Mouse (Mus musculus): ENCODE measurements around the gene Wipi2. TPM values are rescaled to one million over a fixed set of nuclear protein-coding genes. Genes with fewer than 3 reads are reported as not detected.

Wipi2 gene
- polyA plus RNA-seq, 1 experiment from 2014 or later, result 51.6 TPM

GRCm38 (mm10) chr5:142608989-142609325, 18.5 kb upstream of the Wipi2 start:
- no peaks in the 10 kb centered on the region for H3K36me3 ChIP-seq
- H3K9me3 ChIP-seq (replicated peaks), result no peaks in the 10 kb centered on the region
- 2% methylated on average over 4 of the region's 4 CpGs for WGBS
- H3K4me1 ChIP-seq, result peaks cover 12% of the 10 kb centered on the region
- no peak for ATAC-seq (replicated peaks; ENCODE audit: low FRiP score)
- H3K4me2 ChIP-seq, result peak overlapping the region; percentile 79
- no peak overlapping the region for H3K27ac ChIP-seq
- peaks cover 24% of the 10 kb centered on the region for H3K27me3 ChIP-seq
- H3K4me3 ChIP-seq (replicated peaks), result peak overlapping the region; percentile 43
- peak overlapping the region; percentile 29; the same call in 1 of the 2 replicates for H3K9ac ChIP-seq

DNA sequence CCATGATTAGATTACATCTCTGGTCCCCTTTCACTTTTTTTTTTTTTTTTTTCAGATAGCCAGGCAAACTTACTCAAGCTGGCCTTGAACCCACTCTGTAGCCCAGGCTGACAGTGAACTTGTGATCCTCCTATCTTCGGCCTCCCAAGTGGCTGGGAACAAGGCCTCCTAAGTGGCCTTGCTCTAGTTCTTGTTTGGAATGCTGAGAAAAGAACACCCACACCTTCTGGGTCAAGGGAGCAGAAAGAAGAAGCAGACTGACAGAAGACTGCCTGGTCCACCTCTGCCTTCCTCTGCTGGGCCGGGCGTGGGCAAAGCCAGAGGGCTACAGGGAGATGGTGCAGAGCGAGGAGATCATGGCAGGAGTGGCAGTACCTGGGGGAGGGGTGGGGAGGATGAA, 17.1 kb upstream of the Wipi2 start:
- 84% methylated on average over 4 of the region's 4 CpGs for WGBS
- H3K4me2 ChIP-seq, result no peak overlapping the region
- ATAC-seq (replicated peaks; ENCODE audit: low FRiP score), result no peak
- no peaks in the 10 kb centered on the region for H3K9me3 ChIP-seq (replicated peaks)
- H3K9ac ChIP-seq, result no peak overlapping the region
- H3K27me3 ChIP-seq, result peaks cover 24% of the 10 kb centered on the region
- H3K36me3 ChIP-seq, result no peaks in the 10 kb centered on the region
- no peak overlapping the region for H3K27ac ChIP-seq
- peaks cover 12% of the 10 kb centered on the region for H3K4me1 ChIP-seq
- no peak overlapping the region for H3K4me3 ChIP-seq (replicated peaks)

DNA sequence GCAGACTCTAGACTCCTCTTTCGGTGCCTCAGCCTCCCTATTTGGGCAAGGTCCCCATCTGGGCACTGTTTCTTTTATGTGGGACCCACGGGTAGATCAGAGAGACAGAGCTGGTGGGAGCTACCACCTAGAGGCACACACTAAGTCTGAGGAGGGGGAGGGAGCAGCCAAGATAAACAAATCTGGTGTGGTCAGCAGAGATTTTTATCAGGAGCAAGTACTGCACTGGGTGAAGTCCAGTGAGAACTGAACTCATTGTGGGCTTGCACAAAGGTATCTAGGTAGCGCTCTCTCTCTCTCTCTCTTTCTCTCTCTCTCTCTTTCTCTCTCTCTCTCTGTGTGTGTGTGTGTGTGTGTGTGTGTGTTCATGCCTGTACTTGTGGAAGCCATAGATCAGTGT, 13.0 kb upstream of the Wipi2 start:
- Histone ChIP-seq H3K27me3 (no peaks in the 10 kb centered on the region), H3K4me2 (no peak overlapping the region), H3K4me3 (replicated peaks) (no peak overlapping the region), H3K9ac (no peak overlapping the region), H3K9me3 (replicated peaks) (no peaks in the 10 kb centered on the region), H3K36me3 (no peaks in the 10 kb centered on the region), H3K27ac (no peak overlapping the region), H3K4me1 (no peaks in the 10 kb centered on the region)
- WGBS, result 41% methylated on average over 3 of the region's 3 CpGs
- no peak for ATAC-seq (replicated peaks; ENCODE audit: low FRiP score)

- no peaks in the 10 kb centered on the region for H3K36me3 ChIP-seq
- H3K9me3 ChIP-seq (replicated peaks), result no peaks in the 10 kb centered on the region
- H3K4me2 ChIP-seq, result no peak overlapping the region
- no peak overlapping the region for H3K4me3 ChIP-seq (replicated peaks)
- H3K27me3 ChIP-seq, result no peaks in the 10 kb centered on the region
- no peaks in the 10 kb centered on the region for H3K4me1 ChIP-seq
- ATAC-seq (replicated peaks; ENCODE audit: low FRiP score), result no peak
- 79% methylated on average over 4 of the region's 4 CpGs for WGBS
- no peak overlapping the region for H3K27ac ChIP-seq
- H3K9ac ChIP-seq, result no peak overlapping the region
These were observed 11.9 kb upstream of the Wipi2 start for GRCm38 (mm10) chr5:142615638-142616037.

GRCm38 (mm10) chr5:142616326-142616725, 11.2 kb upstream of the Wipi2 start:
- Histone ChIP-seq H3K27ac (no peak overlapping the region), H3K4me2 (no peak overlapping the region), H3K9ac (no peak overlapping the region), H3K4me3 (replicated peaks) (no peak overlapping the region), H3K27me3 (no peaks in the 10 kb centered on the region), H3K36me3 (no peaks in the 10 kb centered on the region), H3K4me1 (no peaks in the 10 kb centered on the region), H3K9me3 (replicated peaks) (no peaks in the 10 kb centered on the region)
- no peak for ATAC-seq (replicated peaks; ENCODE audit: low FRiP score)
- WGBS, result 42% methylated on average over 6 of the region's 6 CpGs

DNA sequence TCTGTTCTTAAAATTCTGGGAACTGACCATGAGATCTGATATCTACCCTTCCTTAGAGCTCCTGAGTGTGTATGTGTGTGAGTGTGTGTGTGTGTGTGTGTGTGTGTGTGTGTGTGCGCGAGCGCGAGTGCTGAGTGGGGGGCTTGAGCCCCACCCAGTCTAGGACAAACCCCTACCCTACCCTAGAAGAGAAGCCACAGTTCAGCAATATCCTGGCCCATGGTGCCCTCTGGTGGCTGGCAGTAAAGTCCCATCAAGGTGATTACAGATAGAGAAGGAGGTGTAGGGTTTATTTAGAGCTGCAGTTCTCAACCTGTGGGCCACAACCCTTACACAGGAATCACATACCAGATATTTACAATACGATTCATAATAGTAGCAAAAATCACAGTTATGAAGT, 7.6 kb upstream of the Wipi2 start:
- H3K27me3 ChIP-seq, result no peaks in the 10 kb centered on the region
- H3K4me2 ChIP-seq, result no peak overlapping the region
- no peak overlapping the region for H3K9ac ChIP-seq
- H3K9me3 ChIP-seq (replicated peaks), result no peaks in the 10 kb centered on the region
- no peak overlapping the region for H3K4me3 ChIP-seq (replicated peaks)
- H3K27ac ChIP-seq, result no peak overlapping the region
- no peaks in the 10 kb centered on the region for H3K36me3 ChIP-seq
- ATAC-seq (replicated peaks; ENCODE audit: low FRiP score), result no peak
- 18% methylated on average over 5 of the region's 5 CpGs for WGBS
- no peaks in the 10 kb centered on the region for H3K4me1 ChIP-seq

GRCm38 (mm10) chr5:142621421-142621820, 6.1 kb upstream of the Wipi2 start:
- WGBS, result 67% methylated on average over 2 of the region's 2 CpGs
- Histone ChIP-seq H3K4me1 (no peaks in the 10 kb centered on the region), H3K9ac (no peak overlapping the region), H3K27ac (no peak overlapping the region), H3K4me2 (no peak overlapping the region), H3K36me3 (no peaks in the 10 kb centered on the region), H3K9me3 (replicated peaks) (no peaks in the 10 kb centered on the region), H3K4me3 (replicated peaks) (no peak overlapping the region), H3K27me3 (no peaks in the 10 kb centered on the region)
- ATAC-seq (replicated peaks; ENCODE audit: low FRiP score), result no peak

- H3K36me3 ChIP-seq, result no peaks in the 10 kb centered on the region
- H3K9ac ChIP-seq, result no peak overlapping the region
- no peaks in the 10 kb centered on the region for H3K4me1 ChIP-seq
- no peak overlapping the region for H3K27ac ChIP-seq
- whole genome bisulfite sequencing, result 68% methylated on average over 1 of the region's 1 CpGs
- ATAC-seq (replicated peaks; ENCODE audit: low FRiP score), result no peak
- H3K9me3 ChIP-seq (replicated peaks), result no peaks in the 10 kb centered on the region
- H3K4me3 ChIP-seq (replicated peaks), result no peak overlapping the region
- no peaks in the 10 kb centered on the region for H3K27me3 ChIP-seq
- H3K4me2 ChIP-seq, result no peak overlapping the region
These were observed 5.4 kb upstream of the Wipi2 start for GRCm38 (mm10) chr5:142622134-142622533.

- Histone ChIP-seq H3K27me3 (no peaks in the 10 kb centered on the region), H3K9ac (no peak overlapping the region), H3K4me1 (peaks cover 2% of the 10 kb centered on the region; the same call in 1 of the 2 replicates), H3K9me3 (replicated peaks) (no peaks in the 10 kb centered on the region), H3K4me3 (replicated peaks) (no peak overlapping the region), H3K27ac (no peak overlapping the region), H3K36me3 (no peaks in the 10 kb centered on the region), H3K4me2 (no peak overlapping the region)
- WGBS, result 91% methylated on average over 7 of the region's 7 CpGs
- ATAC-seq (replicated peaks; ENCODE audit: low FRiP score), result no peak
These were observed 4.4 kb upstream of the Wipi2 start for GRCm38 (mm10) chr5:142623080-142623479.

- Histone ChIP-seq H3K27ac (peak overlapping the region; percentile 90), H3K9me3 (replicated peaks) (no peaks in the 10 kb centered on the region), H3K4me3 (replicated peaks) (peak overlapping the region; percentile 94), H3K27me3 (no peaks in the 10 kb centered on the region), H3K36me3 (peaks cover 13% of the 10 kb centered on the region), H3K9ac (peak overlapping the region; percentile 94), H3K4me1 (peaks cover 18% of the 10 kb centered on the region), H3K4me2 (peak overlapping the region; percentile 83)
- WGBS, result under 1% methylated on average over 69 of the region's 69 CpGs
- ATAC-seq (replicated peaks; ENCODE audit: low FRiP score), result peak; percentile 98
These were observed 1.5 kb downstream of the Wipi2 start for GRCm38 (mm10) chr5:142628726-142629662.

- H3K4me3 ChIP-seq (replicated peaks), result peak overlapping the region; percentile 94
- H3K27me3 ChIP-seq, result no peaks in the 10 kb centered on the region
- WGBS, result under 1% methylated on average over 40 of the region's 41 CpGs
- peak overlapping the region; percentile 83 for H3K4me2 ChIP-seq
- ATAC-seq (replicated peaks; ENCODE audit: low FRiP score), result peak; percentile 74; the same call in 1 of the 2 replicates
- peaks cover 18% of the 10 kb centered on the region for H3K4me1 ChIP-seq
- peaks cover 18% of the 10 kb centered on the region for H3K36me3 ChIP-seq
- peak overlapping the region; percentile 94 for H3K9ac ChIP-seq
- peak overlapping the region; percentile 90 for H3K27ac ChIP-seq
- H3K9me3 ChIP-seq (replicated peaks), result no peaks in the 10 kb centered on the region
These were observed 2.1 kb downstream of the Wipi2 start for GRCm38 (mm10) chr5:142629663-142630025.

DNA sequence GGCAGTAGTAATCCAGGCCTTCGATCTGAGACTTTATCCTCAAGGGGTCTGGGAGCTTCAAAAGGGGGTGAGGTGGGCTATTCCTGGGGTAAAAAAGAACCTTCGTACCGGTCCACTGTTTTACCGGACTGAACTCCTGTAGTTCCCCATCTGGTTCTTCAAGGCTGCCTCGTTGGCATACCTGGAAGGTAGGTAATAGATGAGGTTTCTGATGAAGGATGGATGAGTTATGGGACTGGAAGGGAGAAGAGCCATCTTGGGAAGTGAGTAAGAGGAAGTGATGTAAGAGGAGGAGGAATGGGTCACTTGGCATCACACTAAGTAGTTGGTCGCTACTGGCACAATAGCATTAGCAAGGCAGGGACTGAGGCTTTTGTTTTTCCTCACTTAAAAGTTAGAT, 2.7 kb downstream of the Wipi2 start:
- WGBS, result 6% methylated on average over 6 of the region's 6 CpGs
- H3K9ac ChIP-seq, result peak overlapping the region; percentile 94
- H3K4me1 ChIP-seq, result peaks cover 18% of the 10 kb centered on the region
- no peaks in the 10 kb centered on the region for H3K9me3 ChIP-seq (replicated peaks)
- no peak for ATAC-seq (replicated peaks; ENCODE audit: low FRiP score)
- peak overlapping the region; percentile 94 for H3K4me3 ChIP-seq (replicated peaks)
- H3K27me3 ChIP-seq, result no peaks in the 10 kb centered on the region
- H3K4me2 ChIP-seq, result peak overlapping the region; percentile 83
- H3K27ac ChIP-seq, result peak overlapping the region; percentile 90
- peaks cover 21% of the 10 kb centered on the region for H3K36me3 ChIP-seq

Measured in kidney, embryonic 15.5 days (tissue).